Mouse (Mus musculus): ENCODE results near the gene Pcif1. TPM values are rescaled to one million over a fixed set of nuclear protein-coding genes. Genes with fewer than 3 reads are reported as not detected.

Pcif1 gene
- total and polyA plus RNA-seq, 3 experiments, result 20.8 to 31.8 (median 25.7) TPM

DNA sequence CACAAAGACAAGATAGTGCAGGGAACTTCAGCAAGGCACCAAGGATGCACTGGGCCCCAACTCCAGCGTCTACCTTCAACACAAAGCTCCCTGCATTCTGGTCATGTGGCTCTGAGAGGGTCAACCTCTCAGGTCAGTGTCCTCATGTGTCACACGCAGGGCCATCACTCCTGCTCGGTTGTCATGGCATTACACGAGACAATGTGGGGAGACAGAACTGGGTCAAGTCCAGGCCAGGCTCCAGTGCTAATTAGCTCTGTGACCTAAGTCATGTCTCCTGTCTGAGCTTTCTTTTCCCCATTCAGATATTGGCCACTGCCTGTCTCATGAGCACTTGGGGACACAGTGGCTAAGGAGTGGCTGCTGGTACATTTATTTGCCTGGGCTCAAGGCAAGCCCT is 44.2 kb downstream of the Pcif1 start:
- Histone ChIP-seq H3K36me3 (ENCODE audit: control insufficient read depth, insufficient read depth, low read length) (no peaks in the 10 kb centered on the region), H3K4me3 (no peak overlapping the region), H3K27me3 (ENCODE audit: control insufficient read depth, insufficient read depth, low read length) (no peaks in the 10 kb centered on the region), H3K27ac (no peak overlapping the region), H3K79me2 (replicated peaks; ENCODE audit: control insufficient read depth, insufficient read depth, low read length) (no peaks in the 10 kb centered on the region), H3K9ac (ENCODE audit: low read depth, low read length) (no peak overlapping the region), H3K4me1 (ENCODE audit: control insufficient read depth, insufficient read depth, low read length) (no peaks in the 10 kb centered on the region)
- no peak for DNase-seq
- intact Hi-C loops (cut with DNase I), result no loop called here
- WGBS, result 78% methylated on average over 4 of the region's 4 CpGs
- no peak for TF ChIP-seq EP300 (IDR thresholded peaks at IDR 0.05; ENCODE audit: insufficient read depth, low read depth, low read length)
- TF ChIP-seq POLR2A (IDR thresholded peaks at IDR 0.05; ENCODE audit: insufficient read depth, low read depth, low read length), result no peak
- TF ChIP-seq CTCF (IDR thresholded peaks at IDR 0.05), result no peak

DNA sequence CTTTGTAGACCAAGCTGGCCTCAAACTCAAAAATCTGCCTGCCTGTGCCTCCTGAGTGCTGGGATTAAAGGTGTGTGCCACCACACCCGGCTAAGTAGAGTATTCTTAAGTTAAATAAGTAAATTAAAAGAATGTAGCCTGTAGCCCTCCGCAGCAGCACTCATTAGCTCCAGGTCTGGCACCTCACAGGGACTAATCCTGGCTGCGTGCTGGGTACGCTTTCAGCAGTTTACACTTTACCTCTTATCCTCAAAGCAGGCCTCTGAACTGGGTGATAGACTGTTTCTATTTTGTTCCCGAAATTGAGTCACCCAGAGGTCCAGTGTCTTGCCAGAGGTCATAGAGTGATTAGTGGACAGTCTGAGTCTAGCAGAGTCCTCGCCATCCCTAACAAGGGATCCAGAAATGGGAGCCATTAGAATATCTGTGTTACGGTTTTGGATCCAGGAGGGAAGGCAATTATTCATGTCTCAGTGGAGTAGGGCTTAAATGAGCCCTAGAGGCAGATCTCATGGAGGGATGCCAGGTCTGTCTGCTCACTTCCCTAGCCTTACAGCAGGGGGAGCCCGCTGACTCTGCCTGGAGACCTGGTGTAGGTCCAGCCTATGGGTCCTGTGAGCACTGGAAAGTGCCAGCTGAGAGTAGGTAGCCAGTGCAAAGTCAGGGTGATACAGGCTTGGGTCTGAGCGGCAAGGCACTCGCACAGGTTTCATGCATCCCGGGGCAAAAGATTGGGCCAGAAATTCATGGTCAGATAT is 45.2 kb downstream of the Pcif1 start:
- no peak overlapping the region for H3K4me3 ChIP-seq
- H3K9ac ChIP-seq (ENCODE audit: low read depth, low read length), result no peak overlapping the region
- 26% methylated on average over 11 of the region's 11 CpGs for WGBS
- H3K79me2 ChIP-seq (replicated peaks; ENCODE audit: control insufficient read depth, insufficient read depth, low read length), result no peaks in the 10 kb centered on the region
- H3K27me3 ChIP-seq (ENCODE audit: control insufficient read depth, insufficient read depth, low read length), result no peaks in the 10 kb centered on the region
- peak; percentile 88 to 93 for DNase-seq
- intact Hi-C loops (cut with DNase I), result no loop called here
- TF ChIP-seq EP300 (IDR thresholded peaks at IDR 0.05; ENCODE audit: insufficient read depth, low read depth, low read length), result peak; percentile 54; the same call in 1 of the 2 replicates
- TF ChIP-seq POLR2A (IDR thresholded peaks at IDR 0.05; ENCODE audit: insufficient read depth, low read depth, low read length), result no peak
- no peak; the same call in 1 of the 2 replicates for TF ChIP-seq CTCF (IDR thresholded peaks at IDR 0.05)
- H3K36me3 ChIP-seq (ENCODE audit: control insufficient read depth, insufficient read depth, low read length), result no peaks in the 10 kb centered on the region
- no peak overlapping the region for H3K27ac ChIP-seq
- no peaks in the 10 kb centered on the region for H3K4me1 ChIP-seq (ENCODE audit: control insufficient read depth, insufficient read depth, low read length)

DNA sequence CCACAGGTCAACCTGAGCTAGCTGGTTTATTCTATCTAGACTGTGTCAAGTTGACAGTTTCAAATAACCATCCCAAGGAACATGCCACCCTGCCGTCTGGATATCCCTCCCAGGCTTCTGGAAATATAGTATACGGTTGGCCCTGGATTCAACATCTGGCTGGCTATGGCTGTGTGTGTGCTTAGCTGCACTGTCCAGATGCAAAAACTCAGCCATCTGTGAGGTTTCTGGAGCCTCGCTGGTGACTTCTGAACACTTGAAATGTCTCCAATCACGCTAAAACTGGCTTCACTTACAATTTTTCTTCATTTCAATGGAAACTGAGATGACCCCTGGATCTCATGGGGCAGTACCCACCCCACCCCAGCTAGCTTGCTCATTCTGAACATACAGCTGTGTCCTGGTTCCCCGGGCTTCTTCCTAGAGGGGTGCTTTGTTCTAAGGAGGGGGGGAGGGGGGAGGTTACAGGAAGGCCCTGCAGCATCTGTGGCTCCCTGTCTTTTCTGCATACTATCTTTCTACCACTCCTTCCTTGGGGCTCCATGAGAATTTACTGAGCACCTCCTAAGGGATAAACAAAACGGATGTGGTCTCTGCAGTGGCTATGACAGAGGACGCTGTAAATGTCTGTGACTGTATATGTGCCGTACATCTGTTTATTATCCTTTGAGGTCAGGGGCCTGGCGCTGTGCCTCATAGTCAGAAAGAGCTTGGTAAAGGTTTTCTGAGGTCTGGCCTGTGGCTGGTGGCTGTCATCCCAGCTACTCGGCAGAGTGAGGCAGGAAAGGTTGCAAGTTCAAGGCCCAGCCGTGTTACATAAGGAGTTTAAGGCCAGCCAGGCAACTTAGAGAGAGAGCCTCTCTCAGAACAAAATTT is 51.8 kb downstream of the Pcif1 start:
- Histone ChIP-seq H3K9ac (ENCODE audit: low read depth, low read length) (no peak overlapping the region), H3K27ac (no peak overlapping the region), H3K79me2 (replicated peaks; ENCODE audit: control insufficient read depth, insufficient read depth, low read length) (no peaks in the 10 kb centered on the region), H3K4me3 (no peak overlapping the region), H3K4me1 (ENCODE audit: control insufficient read depth, insufficient read depth, low read length) (no peaks in the 10 kb centered on the region), H3K36me3 (ENCODE audit: control insufficient read depth, insufficient read depth, low read length) (no peaks in the 10 kb centered on the region), H3K27me3 (ENCODE audit: control insufficient read depth, insufficient read depth, low read length) (no peaks in the 10 kb centered on the region; the same call in 1 of the 2 replicates)
- intact Hi-C loops (cut with DNase I), result no loop called here
- DNase-seq, result no peak
- TF ChIP-seq CTCF (IDR thresholded peaks at IDR 0.05), result no peak
- TF ChIP-seq POLR2A (IDR thresholded peaks at IDR 0.05; ENCODE audit: insufficient read depth, low read depth, low read length), result no peak
- no peak for TF ChIP-seq EP300 (IDR thresholded peaks at IDR 0.05; ENCODE audit: insufficient read depth, low read depth, low read length)
- 54% methylated on average over 11 of the region's 11 CpGs for WGBS

DNA sequence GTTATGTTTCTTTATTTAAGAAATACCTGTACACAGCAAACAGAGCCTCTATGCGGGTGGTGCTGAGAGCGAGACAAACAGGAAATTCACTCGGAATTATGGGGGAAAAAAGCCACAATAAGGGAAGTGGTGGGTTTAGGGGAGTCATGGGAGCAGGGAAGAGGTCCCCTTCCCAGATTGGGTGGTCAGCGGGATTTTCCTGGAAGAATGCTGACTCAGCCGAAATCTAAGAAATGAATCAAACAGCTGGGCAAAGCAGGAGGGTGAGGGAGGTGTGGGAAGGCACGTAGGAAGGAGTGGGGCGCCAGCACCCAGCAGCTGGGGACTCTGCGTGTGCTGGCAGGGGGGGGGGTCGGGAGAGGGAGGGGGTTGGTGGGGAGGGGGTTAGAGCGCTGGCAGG is 54.4 kb downstream of the Pcif1 start:
- no peaks in the 10 kb centered on the region; the same call in 1 of the 2 replicates for H3K27me3 ChIP-seq (ENCODE audit: control insufficient read depth, insufficient read depth, low read length)
- intact Hi-C loops (cut with DNase I), result no loop called here
- no peak overlapping the region for H3K9ac ChIP-seq (ENCODE audit: low read depth, low read length)
- 33% methylated on average over 8 of the region's 10 CpGs for whole genome bisulfite sequencing
- no peak overlapping the region for H3K4me3 ChIP-seq
- H3K36me3 ChIP-seq (ENCODE audit: control insufficient read depth, insufficient read depth, low read length), result no peaks in the 10 kb centered on the region
- no peak for TF ChIP-seq EP300 (IDR thresholded peaks at IDR 0.05; ENCODE audit: insufficient read depth, low read depth, low read length)
- no peak for TF ChIP-seq POLR2A (IDR thresholded peaks at IDR 0.05; ENCODE audit: insufficient read depth, low read depth, low read length)
- no peak for TF ChIP-seq CTCF (IDR thresholded peaks at IDR 0.05)
- H3K79me2 ChIP-seq (replicated peaks; ENCODE audit: control insufficient read depth, insufficient read depth, low read length), result no peaks in the 10 kb centered on the region
- no peak for DNase-seq
- no peak overlapping the region for H3K27ac ChIP-seq
- H3K4me1 ChIP-seq (ENCODE audit: control insufficient read depth, insufficient read depth, low read length), result no peaks in the 10 kb centered on the region

DNA sequence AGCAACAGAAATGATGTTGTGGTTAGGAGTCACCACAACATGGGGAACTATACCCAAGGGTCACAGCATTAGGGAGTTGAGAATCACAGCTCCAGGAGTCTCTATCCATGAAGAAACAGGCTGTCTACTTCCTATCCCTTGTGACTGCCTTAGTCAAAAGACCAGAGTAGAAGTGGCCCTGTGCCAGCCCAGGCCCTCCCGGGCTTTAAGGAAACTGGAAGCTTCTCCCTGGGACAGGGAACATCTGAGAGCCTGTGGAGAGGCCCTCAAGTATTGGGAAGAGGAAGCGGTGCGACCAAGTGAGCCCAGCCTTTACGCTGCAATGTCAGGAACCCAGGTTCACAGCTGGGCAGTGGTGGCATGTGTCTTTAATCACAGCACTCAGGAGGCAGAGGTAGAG is 56.9 kb downstream of the Pcif1 start:
- Histone ChIP-seq H3K79me2 (replicated peaks; ENCODE audit: control insufficient read depth, insufficient read depth, low read length) (no peaks in the 10 kb centered on the region), H3K4me1 (ENCODE audit: control insufficient read depth, insufficient read depth, low read length) (no peaks in the 10 kb centered on the region; the same call in 1 of the 2 replicates), H3K9ac (ENCODE audit: low read depth, low read length) (no peak overlapping the region), H3K36me3 (ENCODE audit: control insufficient read depth, insufficient read depth, low read length) (no peaks in the 10 kb centered on the region), H3K27ac (no peak overlapping the region), H3K4me3 (no peak overlapping the region), H3K27me3 (ENCODE audit: control insufficient read depth, insufficient read depth, low read length) (peaks cover 1% of the 10 kb centered on the region; the same call in 1 of the 2 replicates)
- WGBS, result 56% methylated on average over 4 of the region's 4 CpGs
- intact Hi-C loops (cut with DNase I), result no loop called here
- DNase-seq, result no peak
- TF ChIP-seq CTCF (IDR thresholded peaks at IDR 0.05) (no peak), EP300 (IDR thresholded peaks at IDR 0.05; ENCODE audit: insufficient read depth, low read depth, low read length) (no peak), POLR2A (IDR thresholded peaks at IDR 0.05; ENCODE audit: insufficient read depth, low read depth, low read length) (no peak)

Measured in heart, adult 2 months (tissue).